Mouse (Mus musculus) myocyte (in vitro differentiated cells): ENCODE results near the gene Tes3-ps.

Source experiments
- POLR2A ChIP-seq: IDR thresholded peaks from one replicate; pipeline ENCODE4 v1.6.1; 2011; ENCODE audit warnings: low read depth, mild to moderate bottlenecking, control low read depth, moderate library complexity; ENCODE audit not compliant: insufficient read length
- USF1 ChIP-seq: IDR thresholded peaks from one replicate; pipeline ENCODE4 v1.6.1; 2011; ENCODE audit warnings: low read depth, mild to moderate bottlenecking, control low read depth, moderate library complexity

DNA sequence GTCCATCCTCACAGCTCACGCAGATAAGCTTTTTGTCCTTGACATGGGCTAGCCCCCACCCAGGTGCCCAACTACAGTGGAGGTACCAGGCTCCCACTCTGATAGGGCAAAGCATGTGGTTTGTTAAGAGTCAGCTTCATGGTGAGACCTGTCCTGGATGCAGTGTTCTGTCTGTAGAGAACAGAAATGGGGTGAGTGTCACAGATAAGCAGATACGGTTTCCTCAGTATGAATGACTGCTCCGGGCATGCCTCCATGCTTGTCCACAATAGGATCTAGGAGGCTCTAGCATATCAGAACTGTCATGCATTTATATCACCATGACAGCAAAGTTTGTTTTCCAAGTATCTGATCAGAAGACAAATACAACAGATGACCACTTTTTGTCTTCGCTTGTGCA is 27.2 kb upstream of the Tes3-ps start:
- TF ChIP-seq USF1 (no peak), POLR2A (no peak)
